Mouse (Mus musculus) lung, postnatal 0 days (tissue): Measurements from ENCODE around the gene Adgrl3.

Source experiments
- CTCF ChIP-seq: IDR thresholded peaks from 2 replicates; pipeline ENCODE4 v1.5.1; 2016; ENCODE audit warnings: antibody characterized with exemption, mild to moderate bottlenecking
- EP300 ChIP-seq: IDR thresholded peaks from 2 replicates; pipeline ENCODE4 v1.6.1; 2016; ENCODE audit warnings: antibody characterized with exemption, mild to moderate bottlenecking, control low read depth

DNA sequence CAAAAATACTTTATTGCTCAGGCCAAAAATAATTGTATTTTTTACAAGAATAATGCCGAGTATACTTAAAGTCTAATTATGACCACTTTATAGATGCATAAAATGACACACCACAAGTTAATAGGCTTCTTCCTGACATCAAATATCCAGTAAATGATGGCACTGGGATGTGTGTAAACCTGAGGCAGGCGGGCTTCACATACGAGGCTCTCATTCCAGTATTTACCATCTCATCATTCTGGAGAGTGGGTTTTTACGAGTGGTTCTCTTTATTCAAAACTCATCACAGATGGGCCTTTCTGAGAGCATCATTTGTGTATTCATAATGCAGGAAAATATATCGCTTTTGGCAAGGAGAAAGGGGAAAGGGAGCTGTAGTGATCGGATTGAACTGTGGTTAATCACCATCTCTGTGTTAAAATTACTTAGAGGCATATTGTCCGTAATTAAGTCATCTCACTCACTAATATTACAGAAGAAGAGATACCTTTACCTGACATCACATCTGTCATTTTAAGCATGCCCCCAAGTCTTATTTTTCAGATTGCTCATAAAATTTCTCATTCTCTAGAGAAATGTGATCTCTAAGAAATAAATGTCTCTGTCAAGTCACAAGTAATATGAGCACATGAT, 737.3 kb downstream of the Adgrl3 start:
- no peak for TF ChIP-seq CTCF
- no peak for TF ChIP-seq EP300
